Mouse (Mus musculus): ENCODE results near the gene Vegfa. TPM values are rescaled to one million over a fixed set of nuclear protein-coding genes. Genes with fewer than 3 reads are reported as not detected.
A peak's percentile ranks its signal among the peaks of the same experiment; 100 is the strongest.

Vegfa gene
- total RNA-seq, 2 experiments from 2014 or later = 92.2 to 97.0 TPM

DNA sequence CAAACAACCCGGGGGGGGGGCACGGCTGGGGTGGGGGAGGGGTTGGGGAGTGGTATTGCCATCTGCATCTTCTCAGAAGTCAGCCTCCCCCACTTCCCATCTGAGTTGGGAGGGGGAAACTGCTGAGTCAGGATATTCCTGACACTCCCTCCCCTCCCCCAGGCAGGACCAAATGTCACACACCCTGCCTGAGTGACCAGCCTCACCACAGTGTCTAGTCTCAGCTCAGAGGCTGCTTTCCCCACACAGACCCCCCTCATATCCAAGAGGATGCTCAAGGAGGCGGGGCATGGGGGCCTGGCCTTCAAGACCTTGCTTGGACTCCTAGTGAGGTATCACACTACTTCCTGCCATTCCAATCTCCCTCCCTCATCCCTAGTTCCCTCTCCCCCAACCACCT is 20.0 kb upstream of the Vegfa start:
- no peak for DNase-seq (ENCODE audit: low spot score in 2 of 2)

DNA sequence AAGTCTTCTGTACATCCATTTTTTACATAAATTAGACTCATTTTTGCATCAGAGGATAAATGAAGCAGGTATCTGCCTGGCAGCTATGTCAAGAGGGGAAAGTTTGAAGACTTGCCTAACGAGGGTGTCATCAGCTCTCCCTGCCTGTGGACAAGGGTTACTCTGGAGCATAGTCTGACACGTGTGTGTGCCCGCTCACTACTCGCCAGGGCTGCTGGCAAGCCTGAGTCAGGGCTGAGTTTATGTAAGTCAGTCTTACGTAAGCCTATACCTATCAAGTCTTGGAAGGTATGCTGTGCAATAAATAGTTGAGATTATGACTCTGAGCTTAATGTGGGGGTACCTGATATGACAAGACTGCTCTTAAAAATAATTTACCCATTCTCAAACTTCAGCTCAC is 19.2 kb upstream of the Vegfa start:
- no peak for DNase-seq (ENCODE audit: low spot score in 2 of 2)

DNA sequence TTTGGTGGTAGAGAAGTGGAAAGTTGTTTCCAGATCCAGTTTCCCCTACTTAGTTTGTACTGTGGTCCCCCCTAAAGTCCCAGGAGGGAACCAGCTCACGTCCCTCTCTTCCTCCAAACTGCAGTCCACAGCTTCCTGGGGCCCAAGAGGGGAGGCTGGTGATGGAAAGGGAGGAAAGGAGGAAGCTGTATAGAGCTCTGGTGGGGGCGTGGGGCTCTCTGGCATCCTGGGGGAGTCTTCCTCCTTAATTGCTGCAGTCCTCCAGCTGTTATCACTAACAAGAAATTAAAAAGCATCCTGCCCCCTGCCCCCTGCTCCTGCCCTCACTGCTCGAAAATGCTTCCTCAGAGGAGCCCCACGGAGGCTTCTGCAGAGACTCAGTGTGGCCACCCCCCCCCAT is 17.4 kb upstream of the Vegfa start:
- DNase-seq (ENCODE audit: low spot score in 2 of 2) = no peak

DNA sequence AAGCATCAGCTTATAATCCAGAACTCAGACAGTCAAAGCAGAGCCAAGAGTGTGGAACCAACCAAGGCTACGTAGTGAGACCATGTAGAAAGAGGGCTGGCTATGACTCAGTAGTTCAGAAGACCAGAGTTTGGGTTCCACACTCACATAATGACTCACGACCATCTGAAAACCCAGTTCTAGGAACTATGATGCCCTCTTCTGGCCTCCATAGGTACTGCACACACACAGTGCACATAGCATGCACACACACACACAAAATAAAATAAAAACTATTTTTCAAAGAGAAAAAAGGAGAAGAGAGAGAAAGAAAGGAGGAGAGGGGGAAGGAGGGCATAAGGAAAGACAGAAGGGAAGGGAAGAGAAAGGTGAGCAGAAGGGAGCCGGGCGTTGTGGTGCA is 16.0 kb upstream of the Vegfa start:
- DNase-seq (ENCODE audit: low spot score in 2 of 2) = no peak

DNA sequence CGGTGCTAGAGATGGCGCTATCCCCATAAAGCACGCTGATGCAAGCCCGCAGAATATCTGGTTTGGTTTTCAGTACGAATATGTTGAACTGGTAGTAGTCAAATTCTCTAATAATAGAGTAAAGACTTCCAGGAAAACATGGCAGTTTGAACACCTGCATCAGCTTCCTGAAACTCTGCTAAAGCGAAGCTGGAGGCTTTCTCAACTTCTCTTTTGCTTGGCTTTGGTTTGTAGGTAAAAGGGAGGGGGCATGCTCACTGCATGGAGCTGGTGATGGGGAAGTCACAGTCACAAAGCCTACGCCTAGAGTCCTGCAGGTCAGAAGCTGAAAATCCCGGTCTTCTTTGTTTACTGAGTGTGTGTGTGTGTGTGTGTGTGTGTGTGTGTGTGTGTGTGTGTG is 13.6 kb upstream of the Vegfa start:
- DNase-seq (ENCODE audit: low spot score in 2 of 2) = no peak

DNA sequence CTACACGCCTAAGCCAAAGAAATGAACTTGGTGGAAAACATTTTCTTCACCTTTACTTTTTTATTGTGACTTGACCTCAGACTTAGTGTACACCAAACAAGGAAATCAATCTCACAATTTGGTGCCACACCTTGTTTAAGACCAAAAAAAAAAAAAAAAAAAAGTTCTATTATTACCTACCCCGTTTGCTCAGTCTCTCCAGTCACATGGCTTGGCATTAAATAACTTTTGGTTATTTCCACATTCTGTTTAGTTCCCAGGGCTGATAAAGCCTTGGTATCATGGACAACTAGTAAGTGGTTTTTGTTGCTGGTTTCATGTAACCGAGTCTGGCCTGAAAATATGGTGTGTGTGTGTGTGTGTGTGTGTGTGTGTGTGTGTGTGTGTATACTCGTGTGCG is 12.8 kb upstream of the Vegfa start:
- DNase-seq (ENCODE audit: low spot score in 2 of 2) = no peak

DNA sequence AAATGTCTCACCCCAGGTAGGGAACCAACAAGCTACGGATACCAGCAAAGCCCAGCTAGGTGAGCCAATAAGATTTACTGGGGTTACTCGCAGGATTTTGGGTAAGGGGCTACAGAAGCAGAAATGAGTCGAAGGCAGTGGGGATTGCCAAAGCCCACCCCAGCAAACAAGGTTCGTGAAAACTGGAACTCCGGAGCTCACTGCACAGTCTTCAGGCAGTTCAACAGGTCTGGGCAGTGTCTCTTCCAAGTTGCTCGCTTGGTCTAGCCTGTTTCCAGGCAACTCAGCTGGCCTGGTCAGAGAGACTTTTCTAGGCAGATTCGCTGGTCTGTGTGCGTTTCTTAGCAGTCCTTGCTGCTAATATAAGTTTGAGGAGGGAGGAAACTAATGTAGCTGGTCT is 10.0 kb upstream of the Vegfa start:
- DNase-seq (ENCODE audit: low spot score in 2 of 2) = no peak

DNA sequence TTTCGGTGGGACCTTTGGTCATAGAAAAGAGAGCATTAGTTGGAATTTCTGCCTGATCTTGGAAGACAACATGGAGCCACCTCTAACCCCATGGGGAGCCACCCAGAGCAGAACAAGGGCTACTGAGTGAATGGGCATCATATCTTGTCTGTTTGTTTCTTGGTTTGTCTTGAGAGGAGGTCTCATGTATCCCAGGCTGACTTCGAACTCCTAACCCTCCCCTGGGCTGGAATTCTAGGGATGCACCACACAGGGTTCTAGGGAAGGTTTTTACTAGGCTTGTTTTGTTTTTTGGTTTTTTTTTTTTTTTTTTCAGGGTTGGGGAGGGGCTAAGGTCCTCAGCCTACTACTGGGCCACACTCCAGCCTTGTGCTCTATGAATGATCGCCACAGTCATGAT is 9.5 kb upstream of the Vegfa start:
- DNase-seq (ENCODE audit: low spot score in 2 of 2) = no peak

DNA sequence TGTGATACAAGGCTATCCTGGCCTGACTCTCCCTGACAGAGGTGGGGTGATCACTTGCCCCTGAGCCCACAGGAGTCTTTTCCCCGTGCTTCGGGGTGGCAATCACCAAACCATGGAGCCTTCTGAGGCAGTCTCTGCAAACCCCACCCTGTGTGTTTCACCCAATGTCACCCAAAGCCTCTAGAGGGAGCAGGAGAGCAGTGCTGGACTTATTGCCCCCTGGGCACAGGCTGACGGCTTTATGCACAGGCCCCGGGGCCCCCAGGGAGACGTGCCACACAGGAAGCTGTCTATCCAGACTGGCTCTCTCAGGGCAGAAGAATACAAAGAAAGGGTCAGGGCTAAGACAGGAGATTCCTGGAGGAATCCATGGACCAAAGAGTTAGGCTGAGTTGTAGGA is 9.1 kb upstream of the Vegfa start:
- DNase-seq (ENCODE audit: low spot score in 2 of 2) = peak; percentile 33 to 42

DNA sequence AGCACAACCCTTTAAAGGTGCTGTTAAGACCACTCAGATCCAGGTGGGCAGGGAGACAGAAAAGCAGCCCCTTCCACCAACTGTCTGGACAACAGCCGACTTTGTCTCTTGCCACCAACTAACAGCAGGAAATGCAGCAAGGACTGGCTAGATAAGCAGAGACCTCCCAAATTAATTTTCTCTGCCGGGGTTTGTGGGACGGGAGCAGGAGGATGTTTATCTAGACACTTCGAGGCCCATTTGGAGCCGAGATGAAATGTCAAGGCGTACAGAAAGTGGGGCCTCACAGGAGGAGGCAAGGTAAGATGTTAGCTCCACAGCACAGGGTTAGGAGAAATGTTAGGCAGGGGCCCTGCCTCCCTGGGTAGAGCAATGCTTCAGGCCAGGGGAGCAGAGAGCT is 8.4 kb upstream of the Vegfa start:
- no peak for DNase-seq (ENCODE audit: low spot score in 2 of 2)

DNA sequence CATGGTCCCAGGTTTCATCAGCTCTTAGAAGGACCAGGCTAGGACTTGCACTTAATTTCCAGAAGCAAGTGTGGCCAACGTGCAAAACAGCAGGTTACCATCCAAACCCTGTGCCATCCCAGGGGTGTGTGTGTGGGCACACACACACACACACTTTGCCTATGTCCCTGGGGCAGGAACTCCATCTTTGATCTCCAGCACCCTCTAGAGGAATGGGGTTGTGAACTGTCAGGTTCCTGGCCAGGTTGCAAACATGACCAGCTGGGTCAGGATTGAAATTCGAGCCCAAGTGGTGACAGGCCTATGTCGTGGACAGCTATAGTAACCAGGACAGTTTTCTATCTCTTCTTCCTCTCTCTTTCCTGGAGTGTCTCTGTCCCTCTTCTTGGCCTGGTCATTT is 6.7 kb upstream of the Vegfa start:
- no peak for DNase-seq (ENCODE audit: low spot score in 2 of 2)

DNA sequence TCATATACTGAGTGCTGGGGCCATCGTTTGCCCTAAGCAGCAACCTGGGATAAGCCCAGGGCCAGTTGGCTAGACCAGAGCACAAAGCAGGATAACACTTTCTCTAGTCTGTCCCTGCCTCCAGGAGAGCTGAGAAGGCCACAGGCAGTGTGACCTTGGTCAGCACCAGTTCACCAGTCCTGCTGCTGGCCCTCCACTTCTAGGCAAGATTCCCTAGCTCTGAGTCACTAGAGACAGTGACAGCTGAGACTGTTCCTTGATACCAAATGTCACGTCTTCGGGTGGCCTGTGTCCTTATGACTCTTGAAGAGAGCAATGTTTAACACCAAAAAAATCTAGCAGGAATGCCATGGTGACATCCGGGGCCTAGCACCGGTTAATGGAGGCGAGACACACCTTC is 4.2 kb upstream of the Vegfa start:
- DNase-seq (ENCODE audit: low spot score in 2 of 2) = no peak

DNA sequence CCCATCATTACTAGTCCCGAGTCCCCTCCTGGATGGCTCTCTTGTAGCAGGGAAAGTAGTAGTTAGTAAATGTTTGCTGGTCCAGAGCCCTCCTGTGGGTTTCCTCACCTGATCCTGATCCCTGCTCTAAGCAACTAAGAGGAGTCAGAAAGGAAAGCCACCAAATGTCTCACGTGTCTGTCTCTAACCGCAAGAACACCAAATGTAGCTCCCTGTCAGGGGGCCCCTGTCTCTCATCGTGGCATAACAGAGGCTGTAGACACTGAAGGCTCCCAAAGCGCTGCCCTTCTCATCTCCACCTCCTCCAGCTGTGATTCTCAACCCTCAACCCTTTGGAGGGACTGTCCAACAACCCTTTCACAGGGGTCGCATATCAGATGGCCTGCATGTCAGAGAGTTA is 1.9 kb upstream of the Vegfa start:
- no peak for DNase-seq (ENCODE audit: low spot score in 2 of 2)

DNA sequence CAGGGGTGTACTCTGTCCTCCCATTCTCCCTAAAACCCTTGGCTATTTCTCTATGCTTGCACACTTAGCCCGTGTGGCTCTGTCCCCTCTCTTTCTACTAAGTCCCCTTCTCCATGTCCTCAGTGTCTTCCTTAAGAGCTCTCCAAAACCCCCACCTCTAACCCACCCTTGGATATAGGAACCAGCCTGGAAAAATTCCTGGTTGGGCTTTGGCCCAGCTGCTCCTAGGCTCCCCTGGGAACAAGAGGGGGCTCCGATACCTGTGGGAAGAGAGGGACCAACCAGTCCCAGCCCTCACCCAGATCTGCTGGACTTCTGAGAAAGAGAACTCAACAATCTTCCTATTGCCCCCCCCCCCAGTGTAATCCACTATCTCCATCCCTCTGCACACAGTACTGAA is 1.4 kb upstream of the Vegfa start:
- no peak for DNase-seq (ENCODE audit: low spot score in 2 of 2)

DNA sequence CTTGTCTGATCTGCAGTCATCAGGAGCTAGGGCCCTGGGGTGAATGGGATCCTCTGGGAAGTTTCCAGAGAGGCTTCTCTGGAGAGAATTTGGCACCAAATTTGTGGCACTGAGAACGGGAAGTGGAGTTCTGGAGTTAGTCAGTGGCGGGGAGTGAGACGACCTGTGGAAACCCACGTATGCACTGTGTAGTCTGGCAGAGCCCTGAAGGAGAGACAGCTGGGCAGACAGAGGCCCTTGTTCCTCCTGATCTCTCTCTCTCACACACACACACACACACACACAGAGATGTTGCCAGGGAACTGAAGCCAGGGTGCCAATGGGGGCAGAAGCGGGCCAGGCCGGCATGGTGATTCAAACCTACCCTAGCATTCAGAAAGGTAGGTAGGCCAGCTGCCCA is 953 bp upstream of the Vegfa start:
- peak in 1 of 2 experiments; percentile 17 for DNase-seq (ENCODE audit: low spot score in 2 of 2)

DNA sequence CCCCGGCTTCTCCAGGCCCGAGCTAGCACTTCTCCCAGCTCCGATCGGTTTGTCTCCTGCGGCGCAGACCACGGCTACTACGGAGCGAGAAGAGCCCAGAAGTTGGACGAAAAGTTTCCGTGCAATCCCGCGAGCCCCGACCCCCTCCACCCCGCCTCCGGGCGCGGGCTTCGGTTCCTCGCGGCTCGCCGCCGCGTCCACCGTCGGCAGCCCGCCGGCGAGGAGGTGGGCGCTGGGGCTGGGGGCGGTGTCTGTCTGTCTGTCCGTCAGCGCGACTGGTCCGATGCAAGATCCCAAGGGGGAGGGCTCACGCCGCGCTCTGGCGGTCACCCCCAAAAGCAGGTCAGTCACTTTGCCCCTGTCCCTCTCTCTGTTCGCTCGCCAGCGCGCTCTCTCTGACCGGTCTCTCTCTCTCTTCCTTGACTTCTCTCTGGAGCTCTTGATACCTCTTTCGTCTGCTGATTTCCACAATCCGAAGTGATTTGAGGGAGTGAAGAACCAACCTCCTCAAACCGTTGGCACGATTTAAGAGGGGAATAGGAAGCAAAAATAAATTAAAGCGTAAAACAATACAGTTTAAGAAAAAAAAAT is 453 bp downstream of the Vegfa start:
- peak; percentile 64 to 74 for DNase-seq (ENCODE audit: low spot score in 2 of 2)

DNA sequence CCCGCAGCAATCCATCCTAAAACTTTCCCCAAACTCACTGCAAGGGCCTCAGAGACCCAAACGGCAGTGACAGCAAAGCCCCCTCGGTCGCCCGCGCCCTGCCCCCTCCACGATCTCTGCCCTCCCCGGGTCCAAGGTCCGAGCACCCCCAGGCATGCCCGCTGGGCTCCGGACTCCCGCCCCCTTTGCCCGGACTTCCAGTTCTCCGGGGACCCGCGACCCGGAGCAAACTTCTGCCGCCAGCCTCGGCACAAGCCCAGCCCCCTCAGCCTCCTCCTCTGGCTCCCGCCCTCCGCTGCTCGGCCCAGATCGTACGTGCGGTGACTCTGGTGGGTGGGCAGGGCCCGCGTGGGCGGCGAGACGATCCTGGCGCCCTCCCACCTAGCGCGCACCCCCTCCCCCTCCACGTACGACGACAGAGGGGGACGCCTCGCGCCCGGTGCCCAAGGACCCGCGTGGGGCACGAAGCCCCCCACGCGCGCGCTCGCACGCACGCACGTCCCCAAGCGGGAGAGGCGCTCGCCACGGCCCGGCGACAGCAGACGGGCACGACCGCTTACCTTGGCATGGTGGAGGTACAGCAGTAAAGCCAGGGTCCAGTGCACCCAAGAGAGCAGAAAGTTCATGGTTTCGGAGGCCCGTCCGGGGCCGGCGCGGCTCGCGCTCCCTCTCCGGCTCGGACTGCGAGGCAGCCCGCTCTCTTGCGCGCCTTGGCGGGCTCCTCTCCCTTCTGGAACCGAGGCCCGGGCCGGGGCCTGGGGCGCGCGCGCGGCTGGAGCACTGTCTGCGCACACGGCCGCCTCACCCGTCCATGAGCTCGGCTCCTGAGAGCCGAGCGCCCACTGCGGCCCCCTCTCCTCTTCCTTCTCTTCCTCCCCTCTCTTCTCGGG is 1.2 kb downstream of the Vegfa start:
- peak; percentile 64 to 74 for DNase-seq (ENCODE audit: low spot score in 2 of 2)

DNA sequence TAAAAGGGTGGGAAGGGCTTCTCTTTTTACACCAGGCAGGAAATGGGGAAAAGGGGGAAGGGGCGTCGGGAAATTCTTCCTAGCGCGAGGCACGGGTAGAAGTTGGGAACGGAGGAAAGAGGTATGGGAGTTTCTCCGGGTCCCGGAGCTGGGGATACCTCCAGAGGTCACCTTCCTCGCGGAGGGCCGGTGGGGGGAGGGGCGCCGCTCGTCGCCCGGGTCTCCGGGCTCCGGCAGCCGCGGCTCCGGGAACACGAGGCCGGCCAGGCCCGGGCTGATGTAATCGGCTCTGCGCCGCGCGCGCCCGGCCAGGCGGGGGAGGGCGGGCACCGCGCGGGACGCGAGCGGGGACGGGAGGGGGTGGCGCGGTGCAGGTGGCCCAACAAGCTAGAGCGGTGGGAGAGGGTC is 1.8 kb downstream of the Vegfa start:
- DNase-seq (ENCODE audit: low spot score in 2 of 2) = peak in 1 of 2 experiments; percentile 59

DNA sequence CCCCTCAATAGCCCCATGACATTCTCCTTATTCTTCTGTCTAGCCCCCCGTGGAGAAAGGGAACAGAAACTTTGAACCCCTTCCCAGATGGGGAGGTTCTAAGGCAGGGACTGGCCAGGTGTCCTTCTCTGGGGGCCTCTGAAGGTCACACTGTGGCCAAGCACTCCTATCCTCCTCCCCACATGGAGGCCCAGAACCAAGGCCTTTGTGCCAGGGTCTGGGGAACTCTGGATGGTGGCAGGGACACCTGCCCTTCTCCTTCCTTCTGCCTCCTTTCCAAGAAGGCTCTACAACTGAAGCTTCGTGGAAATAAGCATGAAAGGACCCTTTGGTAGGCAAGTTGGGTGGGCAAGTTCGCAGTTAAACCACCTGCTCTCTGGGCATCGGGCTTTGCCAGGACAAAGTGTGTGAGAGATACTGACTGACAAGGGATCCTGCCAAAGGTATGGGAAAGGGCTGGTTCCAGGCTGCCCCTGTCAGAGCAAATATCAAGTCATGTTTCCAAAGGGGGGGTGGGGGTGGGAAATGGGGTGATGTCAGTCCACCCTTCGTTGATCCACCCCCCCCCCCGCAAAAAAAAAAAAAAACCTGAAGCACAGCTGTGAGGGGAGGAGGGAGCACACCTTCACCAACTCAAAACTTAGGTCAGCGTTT is 2.5 kb downstream of the Vegfa start:
- DNase-seq (ENCODE audit: low spot score in 2 of 2) = no peak

DNA sequence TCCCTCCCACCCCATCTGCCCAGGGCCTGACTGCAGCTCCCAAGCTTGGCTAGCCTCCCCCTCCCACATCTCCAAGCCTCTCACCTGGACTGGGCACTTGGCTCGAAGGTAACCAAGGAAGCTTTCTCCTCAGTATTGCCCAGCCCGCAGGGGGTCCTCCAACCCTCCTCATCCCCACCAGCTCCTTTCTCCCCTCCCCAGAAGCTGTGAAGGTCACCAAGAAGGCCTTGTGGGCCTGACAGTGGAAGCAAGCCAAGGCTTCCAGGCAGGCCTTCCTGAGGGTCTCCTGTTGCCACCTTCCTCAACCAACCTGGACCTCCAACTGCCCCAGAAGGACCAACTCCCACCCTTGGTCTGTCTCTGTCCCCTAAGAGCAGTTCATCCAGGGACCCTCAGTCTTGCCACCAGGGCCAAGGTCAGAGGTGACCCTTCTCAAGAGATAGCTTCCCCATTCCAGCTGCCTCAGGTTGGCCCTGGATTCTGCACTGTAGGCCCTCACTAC is 3.1 kb downstream of the Vegfa start:
- no peak for DNase-seq (ENCODE audit: low spot score in 2 of 2)

DNA sequence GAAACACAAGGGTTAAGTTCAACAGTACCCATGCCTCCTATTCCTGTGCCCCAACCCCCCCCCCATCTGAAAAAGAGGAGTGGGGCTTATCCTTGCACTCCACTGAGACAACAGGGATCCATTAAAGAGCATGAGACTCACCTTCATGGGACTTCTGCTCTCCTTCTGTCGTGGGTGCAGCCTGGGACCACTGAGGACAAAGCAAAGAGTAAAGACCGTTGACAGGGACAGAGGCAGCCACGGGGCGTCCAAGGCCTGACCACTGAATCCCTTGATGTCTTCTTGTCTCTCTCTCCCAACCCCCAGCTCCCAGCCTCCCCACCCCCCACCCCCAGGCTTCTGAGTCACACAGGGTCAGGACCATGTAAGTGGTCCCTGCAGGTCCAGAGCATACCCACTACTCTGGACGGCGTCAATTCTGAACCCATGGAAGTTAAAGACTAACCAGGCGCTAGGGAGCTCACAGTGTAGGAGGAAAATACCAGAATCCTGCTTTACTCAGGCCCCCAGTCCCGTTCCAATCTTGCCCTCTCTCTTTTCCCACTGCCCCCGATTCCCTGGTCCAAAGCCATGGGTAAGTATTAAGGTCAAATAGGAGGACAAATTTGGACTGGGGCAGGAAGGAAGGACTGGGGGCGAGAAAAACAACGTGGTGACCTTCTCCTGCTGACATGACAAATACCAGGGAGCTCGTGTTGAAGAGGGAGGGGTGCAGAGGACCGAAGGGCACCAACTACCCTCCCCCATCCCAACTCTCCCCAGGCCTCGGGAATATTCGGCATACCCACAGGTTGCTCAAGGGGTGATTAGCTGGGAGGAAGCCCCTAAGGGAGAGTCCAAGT is 3.7 kb downstream of the Vegfa start:
- DNase-seq (ENCODE audit: low spot score in 2 of 2) = no peak
